Mouse (Mus musculus): ENCODE measurements around the gene Pmel.
"Not testable (repeated sequence)": the region's sequence is repeated elsewhere in the genome, so short reads cannot be mapped to it uniquely, and the experiment has no call there.

Gene Pmel

GRCm38 (mm10) chr10:128702328-128703007, 1.5 kb upstream of the Pmel start:
- no peak for DNase-seq (ENCODE audit: low spot score)

DNA sequence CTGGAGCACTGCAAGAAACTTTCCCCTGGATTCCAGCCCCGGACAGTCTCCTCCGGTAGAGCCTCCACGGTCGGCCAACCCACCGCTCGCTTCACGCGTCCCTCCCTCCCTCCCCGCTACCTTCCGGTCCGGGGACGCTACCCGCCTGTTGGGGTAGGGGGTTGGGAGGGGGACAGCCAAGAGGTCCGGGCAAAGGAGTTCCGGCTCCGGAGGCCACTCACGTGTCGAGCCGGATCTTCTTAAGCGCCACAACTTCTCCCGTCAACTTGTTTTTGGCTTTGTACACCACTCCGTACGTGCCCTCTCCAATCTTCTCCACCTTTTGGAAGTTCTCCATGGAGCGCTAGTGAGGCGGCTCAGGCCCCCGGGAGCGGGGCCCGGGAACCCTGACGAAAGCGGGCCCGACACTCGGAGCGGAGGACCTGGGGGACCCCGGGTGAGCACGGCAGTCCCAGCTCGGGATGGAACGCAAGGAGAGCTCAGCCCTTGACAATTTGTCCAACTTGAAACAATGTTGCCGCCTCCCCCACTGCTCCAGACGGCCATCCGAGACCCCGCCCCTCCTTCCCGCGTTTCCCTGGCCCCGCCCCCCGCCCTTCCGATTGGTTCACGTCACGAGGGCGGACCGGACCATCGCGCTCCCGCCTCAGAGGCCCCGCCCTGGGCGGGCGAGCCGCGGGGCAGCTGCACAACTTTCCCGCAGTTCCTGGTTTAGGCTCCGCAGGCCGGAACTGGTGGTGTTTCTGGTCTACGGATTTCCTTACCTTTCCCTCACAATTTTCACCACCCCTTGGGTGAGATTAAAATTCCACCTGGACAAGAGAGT, 709 bp downstream of the Pmel start, which contains the start of gene Cdk2:
TSS of gene Cdk2 (minus strand) at position 541 of the 826 bp plus-strand sequence.
- DNase-seq (ENCODE audit: low spot score) = peak; percentile 96

DNA sequence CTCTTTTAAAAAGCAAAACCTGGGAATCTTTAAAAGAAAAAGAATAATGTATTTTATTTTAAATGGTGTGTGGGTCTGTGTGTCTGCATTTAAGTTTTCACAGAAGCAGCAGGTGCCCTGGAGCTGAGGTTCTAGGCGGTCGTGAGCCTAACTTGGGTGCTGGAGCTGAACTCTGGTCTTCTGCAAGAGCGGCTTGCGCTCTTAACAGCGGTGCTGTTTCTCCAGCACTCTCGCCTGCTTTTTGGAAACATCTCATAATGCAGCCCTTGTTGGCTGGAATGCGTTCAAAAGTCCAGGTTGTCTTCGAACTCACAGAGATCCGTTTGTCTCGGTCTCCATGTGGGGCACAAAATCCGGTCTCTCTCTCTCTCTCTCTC, 1.3 kb downstream of the Pmel start:
- DNase-seq (ENCODE audit: low spot score) = no peak

DNA sequence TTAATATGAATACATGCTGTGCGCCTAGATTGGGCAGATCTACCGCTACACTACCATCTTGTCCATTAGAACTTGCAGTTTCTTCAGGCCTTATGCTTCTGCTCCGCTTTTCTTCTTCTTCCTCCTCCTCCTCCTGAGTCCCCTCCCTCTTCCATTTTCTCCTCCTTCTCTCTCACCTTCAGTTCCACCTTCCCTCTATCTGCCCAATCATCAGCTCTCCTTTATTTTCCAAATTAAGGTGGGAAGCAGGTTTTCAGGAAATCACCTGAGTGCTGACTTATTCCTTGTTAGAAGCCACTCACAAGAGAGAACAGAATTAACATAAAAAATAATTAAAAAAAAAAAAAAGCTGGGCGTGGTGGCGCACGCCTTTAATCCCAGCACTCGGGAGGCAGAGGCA, 7.3 kb downstream of the Pmel start:
- DNase-seq (ENCODE audit: low spot score) = not testable (repeated sequence)

GRCm38 (mm10) chr10:128715559-128716537, 11.9 kb downstream of the Pmel start:
- DNase-seq (ENCODE audit: low spot score) = no peak

- not testable (repeated sequence) for DNase-seq (ENCODE audit: low spot score)
Observed at GRCm38 (mm10) chr10:128725466-128725865, 21.5 kb downstream of the Pmel start.

GRCm38 (mm10) chr10:128728059-128728458, 24.1 kb downstream of the Pmel start:
- DNase-seq (ENCODE audit: low spot score) = no peak

- DNase-seq (ENCODE audit: low spot score) = peak; percentile 79
Observed at GRCm38 (mm10) chr10:128731002-128731433, 27.0 kb downstream of the Pmel start.

DNA sequence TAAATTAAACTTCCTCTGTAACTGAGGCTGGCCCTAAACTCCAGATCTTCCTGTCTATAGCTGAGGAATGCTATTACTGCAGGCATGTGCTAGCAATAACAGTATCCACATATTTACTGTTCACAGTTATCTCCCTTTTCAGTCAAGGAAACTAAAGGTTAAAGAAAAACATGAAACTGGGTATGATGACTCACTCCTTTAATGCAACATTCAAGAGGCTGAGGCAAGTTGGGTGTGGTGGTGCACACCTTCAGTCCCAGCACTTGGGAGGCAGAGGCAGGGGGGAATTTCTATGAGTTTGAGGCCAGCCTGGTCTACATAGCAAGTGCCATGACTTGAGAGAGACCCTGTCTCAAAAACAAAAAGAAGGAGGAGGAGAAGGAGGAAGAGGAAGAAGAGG, 28.0 kb downstream of the Pmel start:
- no peak for DNase-seq (ENCODE audit: low spot score)

DNA sequence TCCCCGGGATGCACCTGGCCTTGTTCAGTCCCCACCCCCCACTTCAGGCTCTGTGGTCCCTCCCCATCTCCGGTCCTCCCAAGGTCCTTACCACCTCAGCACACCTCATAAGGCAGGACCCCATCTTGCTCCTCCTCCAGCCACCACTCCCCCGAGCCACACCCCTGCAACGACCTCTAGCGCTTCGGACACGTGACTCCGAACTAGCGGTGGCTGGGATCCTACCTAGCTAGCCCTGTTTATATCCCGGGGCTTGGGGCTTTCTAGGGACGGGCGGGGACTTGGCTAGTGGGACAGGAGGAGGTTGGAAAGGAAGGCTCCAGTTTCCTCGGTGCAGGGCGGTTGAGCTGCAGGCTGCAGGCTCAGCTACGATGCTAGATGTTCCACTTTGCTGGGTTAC, 33.4 kb downstream of the Pmel start:
- DNase-seq (ENCODE audit: low spot score) = peak; percentile 37

DNA sequence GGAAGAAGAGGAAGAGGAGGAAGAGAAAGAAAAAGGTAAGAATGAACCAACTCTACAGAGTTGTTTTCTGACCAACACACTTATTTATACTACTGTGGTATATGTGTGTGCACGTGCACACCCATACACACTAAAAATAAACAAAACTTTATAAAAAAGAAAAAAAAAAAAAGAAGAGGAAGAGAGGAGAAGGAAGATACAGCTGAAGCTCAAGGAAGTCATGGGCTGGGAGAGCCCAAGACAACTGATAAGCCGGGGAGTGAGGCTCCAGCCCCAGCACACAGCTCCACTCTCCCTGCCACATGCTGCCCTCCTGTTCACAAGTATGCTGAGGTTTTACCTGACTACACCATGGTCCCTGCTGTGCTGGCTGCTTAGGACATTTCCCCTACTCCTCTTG, 36.3 kb downstream of the Pmel start:
- no peak for DNase-seq (ENCODE audit: low spot score)

GRCm38 (mm10) chr10:128742616-128743015, 38.6 kb downstream of the Pmel start:
- DNase-seq (ENCODE audit: low spot score) = peak; percentile 5

DNA sequence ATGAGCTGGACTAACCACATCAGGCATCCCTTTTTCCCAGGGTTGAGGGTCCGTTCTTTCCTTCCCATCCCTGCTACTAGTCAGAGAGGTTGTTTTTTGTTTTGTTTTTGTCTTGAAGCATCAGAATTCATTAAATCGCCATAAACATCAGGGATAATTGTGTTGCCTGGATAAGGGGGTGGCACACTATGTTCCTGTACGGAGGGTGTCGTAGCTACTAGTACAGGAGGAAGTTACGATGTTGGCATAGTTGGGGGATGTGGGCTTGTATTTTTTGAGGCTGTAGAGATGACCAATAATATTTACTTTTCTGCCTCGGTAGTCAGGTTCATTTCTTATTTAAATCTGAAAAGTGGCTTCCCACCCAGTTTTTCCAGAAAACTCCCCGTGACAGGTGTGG, 39.2 kb downstream of the Pmel start:
- DNase-seq (ENCODE audit: low spot score) = peak; percentile 29

DNA sequence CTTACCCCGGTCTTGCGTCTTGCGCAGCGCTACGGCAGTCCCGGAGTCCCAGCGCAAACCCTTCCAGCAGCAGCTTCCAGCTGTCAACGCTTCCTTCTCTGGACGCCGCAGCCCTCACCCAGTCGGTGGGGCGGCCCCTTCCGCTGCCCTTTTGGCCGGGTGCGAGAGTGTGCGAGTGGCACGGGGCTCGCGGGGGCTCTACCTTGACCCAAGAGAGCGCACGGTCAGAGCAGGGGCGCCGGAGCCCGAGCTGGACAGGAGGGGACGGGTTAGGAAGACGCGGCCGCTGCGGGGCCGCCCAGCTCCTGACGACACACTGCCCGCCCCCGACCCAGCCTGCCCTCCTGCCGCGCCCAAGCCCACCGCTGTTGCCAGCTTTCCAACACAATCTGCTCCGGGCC, 39.8 kb downstream of the Pmel start:
- DNase-seq (ENCODE audit: low spot score) = peak; percentile 65

- DNase-seq (ENCODE audit: low spot score) = no peak
Observed at GRCm38 (mm10) chr10:128744211-128744610, 40.2 kb downstream of the Pmel start.

DNA sequence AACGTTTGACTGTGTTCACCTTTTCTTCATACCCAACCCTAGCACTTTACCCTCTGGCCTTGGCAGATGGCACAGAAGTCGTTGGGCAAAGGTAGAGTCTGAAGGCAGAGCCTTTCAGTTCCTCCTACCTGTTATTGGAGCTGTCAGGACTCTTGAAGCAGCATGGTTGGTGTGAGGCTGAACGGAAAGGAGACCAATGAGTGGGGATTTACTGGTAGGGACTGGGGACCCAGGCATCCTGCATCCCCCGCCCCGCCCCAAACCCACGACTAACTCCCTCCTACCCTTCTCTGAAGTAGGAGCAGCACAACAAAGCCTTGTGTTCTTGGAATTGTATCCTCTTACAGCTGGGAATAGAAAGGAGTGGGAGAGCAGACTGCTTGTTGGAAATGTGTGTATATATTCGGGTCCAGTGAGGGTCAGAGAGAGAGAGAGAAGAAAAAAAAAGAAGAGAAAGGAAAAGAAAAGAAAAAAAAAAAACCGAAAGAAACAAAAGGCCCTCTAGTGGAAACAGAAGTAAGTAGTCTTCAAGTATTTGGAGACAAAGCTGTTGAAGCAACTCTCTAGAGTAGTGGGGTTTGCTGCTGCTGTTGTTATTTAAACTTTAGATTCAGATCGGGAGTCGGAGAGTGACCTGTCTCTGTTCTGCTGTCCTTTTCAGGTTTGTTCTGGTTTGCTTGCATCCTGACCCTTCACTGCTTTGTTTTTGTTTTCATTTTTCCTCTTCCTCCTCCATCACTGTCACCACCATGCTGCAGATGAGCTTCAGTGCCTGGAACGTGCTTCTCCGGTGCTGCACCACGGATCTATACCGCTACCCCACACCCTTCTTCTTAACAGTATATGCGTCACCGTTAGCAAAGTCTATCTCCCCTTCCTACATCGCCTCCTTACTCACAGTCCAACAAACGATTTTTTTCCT, 40.9 kb downstream of the Pmel start, which contains the start of gene Dgka:
TSS of gene Dgka (minus strand) at position 176 of the 922 bp plus-strand sequence.
- DNase-seq (ENCODE audit: low spot score) = peak; percentile 42

DNA sequence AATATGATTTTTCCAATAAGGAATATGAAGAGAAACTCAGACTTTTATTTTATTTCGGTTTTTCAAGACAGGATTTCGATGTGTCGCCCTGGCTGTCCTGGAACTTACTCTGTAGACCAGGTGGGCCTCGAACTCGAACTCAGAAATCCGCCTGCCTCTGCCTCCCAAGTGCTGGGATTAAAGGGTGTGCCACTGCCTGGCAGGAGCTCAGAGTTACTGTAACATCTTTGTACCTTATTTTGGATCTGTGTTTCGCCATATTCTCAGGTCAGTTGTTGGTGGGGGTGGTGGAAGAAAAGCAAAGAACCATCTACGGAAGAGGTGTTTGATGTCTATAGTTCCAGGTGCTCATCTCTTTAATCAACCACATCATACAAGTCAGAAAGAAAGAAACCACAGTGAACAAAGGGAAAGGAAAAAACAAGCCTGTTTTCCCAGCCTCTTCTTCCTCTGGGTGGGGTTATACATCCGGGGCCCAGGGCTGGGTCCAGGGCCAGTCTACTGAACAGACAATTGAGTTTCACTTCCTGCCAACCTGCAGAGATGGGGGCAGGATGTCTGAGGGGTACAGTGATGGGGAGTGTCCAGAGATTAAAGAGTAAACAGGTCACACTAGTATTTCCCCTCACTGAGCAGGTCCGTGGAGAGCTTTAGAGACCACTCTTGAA, 42.1 kb downstream of the Pmel start:
- no peak for DNase-seq (ENCODE audit: low spot score)

DNA sequence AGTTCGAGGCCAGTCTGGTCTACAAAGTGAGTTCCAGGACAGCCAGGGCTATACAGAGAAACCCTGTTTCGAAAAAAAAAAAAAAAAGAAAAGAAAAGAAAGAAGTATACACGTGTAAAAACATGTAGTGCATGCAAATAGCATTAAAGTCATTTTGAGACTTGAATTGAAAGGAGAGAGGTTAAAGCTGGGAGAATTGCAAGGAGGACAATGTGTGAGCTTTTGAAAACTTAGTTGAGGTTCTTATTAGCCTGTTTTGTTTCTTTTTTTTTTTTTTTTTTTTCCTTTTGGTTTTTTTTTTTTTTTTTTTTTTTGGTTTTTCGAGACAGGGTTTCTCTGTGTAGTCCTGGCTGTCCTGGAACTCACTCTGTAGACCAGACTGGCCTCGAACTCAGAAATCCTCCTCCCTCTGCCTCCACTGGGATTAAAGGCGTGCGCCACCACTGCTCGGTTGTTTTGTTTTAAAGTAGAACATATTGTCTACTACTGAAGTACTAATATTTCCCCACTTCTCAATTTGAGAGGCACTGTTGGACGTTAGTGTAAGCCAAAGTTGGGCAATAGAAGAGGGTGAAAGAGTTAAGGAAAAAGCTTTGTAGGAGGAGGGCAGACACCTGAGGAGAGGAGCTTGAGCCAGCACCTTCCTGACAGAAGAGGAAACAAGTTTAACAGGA, 43.1 kb downstream of the Pmel start:
- no peak for DNase-seq (ENCODE audit: low spot score)

DNA sequence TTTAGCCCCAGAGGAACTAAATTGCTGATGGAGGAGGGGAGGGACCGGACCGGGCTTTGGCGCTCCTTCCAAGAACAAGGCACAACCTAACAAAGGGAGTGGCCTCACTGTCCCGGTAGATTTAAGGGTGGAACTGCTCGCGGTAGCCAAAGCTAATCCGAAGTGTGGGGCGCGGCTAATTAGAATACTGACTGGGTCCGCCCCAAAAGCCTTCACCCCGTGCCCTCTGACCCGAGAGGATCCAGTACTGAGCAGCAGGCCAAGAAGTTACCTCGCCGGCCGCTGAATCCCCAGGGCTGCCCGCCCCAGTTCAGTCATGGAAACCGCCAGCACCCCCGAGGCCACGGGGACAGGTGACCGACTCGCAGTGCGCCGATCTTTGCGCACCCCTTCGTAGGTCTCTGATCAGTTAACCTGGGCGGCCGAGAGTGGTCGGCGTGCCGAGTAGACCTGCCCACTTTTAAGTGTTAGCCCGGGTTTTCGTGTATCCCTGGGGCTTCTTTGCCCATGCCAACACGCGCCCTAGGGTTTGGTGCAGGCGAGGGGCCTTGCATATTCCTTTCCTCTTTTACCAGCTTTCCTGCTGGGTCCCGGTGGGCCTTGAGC, 43.8 kb downstream of the Pmel start, which contains the start of gene Pym1:
TSS of gene Pym1 (plus strand) at position 244 of the 606 bp plus-strand sequence.
- DNase-seq (ENCODE audit: low spot score) = peak; percentile 84

Measured in embryo, embryonic 10.5 days (tissue).